Mouse (Mus musculus) lung, postnatal 0 days (tissue): ENCODE measurements around the gene Slc6a12.

Experiments
- CTCF ChIP-seq: IDR thresholded peaks from 2 replicates; pipeline ENCODE4 v1.5.1; 2016; ENCODE audit warnings: antibody characterized with exemption, mild to moderate bottlenecking
- EP300 ChIP-seq: IDR thresholded peaks from 2 replicates; pipeline ENCODE4 v1.6.1; 2016; ENCODE audit warnings: antibody characterized with exemption, mild to moderate bottlenecking, control low read depth

DNA sequence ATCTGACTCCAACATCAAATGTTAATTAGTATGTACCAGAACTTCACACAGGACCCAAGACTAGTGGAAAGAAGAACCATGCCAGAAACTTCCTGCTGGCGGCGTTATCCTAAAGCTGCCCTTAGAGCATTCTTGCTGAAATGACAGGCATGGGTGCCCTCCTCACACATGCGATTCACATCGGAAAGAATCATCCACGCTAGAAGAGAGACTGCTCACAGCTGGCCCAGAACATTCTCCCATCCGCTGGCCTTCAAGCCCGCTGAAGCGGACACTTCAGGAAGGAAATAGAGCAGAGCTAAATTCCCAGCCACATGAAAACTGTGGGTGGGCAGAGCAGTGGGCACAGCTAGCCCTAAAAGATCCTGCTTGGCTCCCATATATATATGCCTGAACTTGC lies 62.4 kb downstream of the Slc6a12 start:
- no peak for TF ChIP-seq CTCF
- no peak for TF ChIP-seq EP300
